Mouse (Mus musculus) G1E (cell line): ENCODE measurements at regions not wholly inside any gene's neighbourhood (a gene's known extent, or its start where the extent isn't known, plus 50 kb on each side); places are given as distances from the start of the nearest gene placed in this dataset.

ENCODE experiments used
- CTCF ChIP-seq: IDR thresholded peaks from 2 replicates; pipeline ENCODE4 v1.5.1; 2012; ENCODE audit warnings: low read depth, low read length, inconsistent platforms, mixed read lengths
- GATA1 ChIP-seq: IDR thresholded peaks from 2 replicates; pipeline ENCODE4 v1.6.1; 2012; ENCODE audit warnings: borderline replicate concordance, low read length, inconsistent platforms, mixed read lengths
- TAL1 ChIP-seq: conservative IDR thresholded peaks from 2 replicates; pipeline ENCODE4 v1.6.1; 2012; ENCODE audit warnings: low read depth, low read length, inconsistent platforms, mixed read lengths

- no peak for TF ChIP-seq CTCF
- TF ChIP-seq GATA1 = no peak
- TF ChIP-seq TAL1 = no peak
Measured at GRCm38 (mm10) chr14:76617889-76618288, 61.2 kb upstream of the Serp2 start.
